Mouse (Mus musculus) liver, embryonic 14 days (tissue): ENCODE data around the gene Amd1. TPM values are rescaled to one million over a fixed set of nuclear protein-coding genes. Genes with fewer than 3 reads are reported as not detected.

ENCODE experiments used
- polyA plus RNA-seq: library from polyadenylated mRNA; depleted of rRNA; stranded (reverse); fragments of >200 nt; gene quantifications from 2 replicates; pipeline ENCODE4 v1.2.3, GENCODE M21; 2012; rRNA removed

Amd1 gene
- polyA plus RNA-seq = 46.9 and 58.2 TPM in 2 replicates

DNA sequence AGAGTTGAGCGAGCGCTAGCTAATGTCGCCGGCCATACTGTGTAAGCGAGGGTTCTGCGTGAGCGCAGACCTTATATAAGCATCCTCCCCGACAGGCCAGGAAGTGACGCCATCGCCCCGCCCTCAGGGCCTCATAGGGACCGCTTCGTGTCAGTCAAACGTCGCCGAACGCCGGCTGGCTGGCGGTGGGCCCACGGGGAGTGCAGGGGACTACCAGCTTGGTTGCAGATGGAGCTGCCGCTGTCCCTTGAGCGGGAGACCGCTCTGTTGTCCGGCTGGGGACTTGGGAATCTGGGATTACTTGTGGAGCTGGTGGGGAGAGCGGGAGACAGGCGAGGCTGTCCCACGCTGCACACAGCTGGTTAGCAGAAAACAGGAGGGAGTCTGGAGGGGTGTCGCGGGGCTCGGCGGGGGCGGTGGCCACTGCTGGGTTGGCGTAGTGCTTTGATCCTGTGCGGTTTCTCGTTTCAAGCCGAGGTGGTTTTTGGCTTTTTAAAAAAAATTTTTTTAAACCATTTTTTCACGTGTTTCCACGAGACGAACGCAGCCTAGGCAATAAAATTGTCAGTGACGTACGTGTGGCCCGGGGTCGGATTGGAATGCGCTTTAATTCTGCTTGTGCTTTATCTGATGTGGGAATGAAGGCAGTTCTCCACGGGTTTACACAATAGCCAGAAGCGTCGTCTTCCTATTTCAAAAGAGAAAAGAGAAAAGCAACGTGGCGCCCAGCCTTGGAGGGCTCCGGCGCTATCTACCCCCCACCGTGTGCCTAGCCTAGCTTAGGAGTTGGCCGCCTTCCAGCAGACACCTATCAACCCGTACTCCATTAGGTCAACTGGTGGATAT, at the start of gene Amd1:
Amd1 (minus strand) TSS at position 47 of the 846 bp plus-strand sequence.

DNA sequence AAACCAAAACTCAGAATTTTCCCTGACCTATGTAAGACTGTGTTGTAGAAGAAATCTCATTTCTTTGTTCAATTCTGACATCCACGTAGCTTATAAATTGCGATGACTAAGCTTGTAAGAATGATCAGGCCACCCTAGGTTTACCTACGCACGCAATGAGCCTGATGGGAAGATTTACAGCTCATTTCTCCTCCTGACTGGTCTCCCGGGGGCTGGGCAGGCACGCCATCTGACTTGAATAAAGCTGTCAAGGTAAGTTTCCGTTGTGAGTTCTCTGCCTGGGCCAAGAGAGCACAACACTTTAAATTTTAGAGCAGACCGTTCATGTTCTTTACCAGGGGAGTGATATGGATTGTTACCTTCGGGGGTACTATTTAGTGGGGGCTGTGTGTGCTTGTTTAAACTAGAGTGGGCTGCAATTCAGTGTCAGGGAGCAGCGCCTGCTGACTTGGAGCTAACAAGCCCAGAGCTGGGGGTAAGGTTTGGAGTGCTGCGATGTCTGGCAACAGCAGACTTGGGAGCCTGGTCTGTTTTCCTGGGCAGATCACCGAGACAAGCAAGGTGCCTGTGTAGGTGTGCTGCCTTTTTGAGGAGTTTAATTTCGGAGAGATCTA, 37.5 kb upstream of the Amd1 start, which contains the start of gene Cdk19:
Cdk19 (plus strand) TSS at position 214 of the 614 bp plus-strand sequence.

DNA sequence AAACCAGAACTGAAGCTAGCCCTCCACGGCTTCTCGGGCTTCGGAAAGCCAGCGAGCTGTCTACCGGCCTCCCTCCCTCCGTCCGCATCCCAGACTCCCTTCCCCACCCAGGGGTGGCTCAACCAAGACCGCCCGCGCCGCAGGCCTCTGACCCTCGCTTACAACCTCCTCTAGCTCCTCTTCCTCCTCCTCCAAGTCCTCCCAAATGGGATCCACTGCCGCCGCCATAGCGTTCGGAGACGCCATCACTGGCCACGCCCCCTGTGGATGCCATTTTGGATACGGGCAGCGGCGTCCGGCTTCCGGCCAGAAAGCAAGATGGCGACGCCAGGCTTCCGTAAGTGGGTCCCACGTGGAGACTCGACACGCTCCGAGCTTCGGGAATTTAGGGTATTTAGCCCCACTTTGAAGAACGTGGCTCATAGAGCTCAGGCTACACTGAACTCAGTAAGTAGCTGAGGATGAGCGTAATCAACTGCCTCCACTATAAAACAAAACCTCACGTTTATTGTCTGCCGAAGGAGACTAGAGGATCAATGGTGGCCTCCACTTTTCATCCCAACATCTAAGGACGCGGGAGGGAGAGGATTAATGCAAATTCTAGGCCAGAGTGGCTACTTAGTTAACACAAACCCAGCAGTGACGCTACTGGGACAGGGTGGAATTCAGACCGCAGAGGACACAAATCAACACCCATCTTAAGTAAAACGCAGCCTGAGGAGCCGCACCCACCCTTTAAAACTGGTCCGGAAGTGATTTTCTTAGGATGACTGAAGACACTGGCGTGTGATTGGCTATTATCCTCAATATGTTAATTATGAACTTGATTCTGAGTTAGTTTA, 44.4 kb downstream of the Amd1 start, which contains the start of gene Gtf3c6:
Gtf3c6 (minus strand) TSS at position 695 of the 842 bp plus-strand sequence.

DNA sequence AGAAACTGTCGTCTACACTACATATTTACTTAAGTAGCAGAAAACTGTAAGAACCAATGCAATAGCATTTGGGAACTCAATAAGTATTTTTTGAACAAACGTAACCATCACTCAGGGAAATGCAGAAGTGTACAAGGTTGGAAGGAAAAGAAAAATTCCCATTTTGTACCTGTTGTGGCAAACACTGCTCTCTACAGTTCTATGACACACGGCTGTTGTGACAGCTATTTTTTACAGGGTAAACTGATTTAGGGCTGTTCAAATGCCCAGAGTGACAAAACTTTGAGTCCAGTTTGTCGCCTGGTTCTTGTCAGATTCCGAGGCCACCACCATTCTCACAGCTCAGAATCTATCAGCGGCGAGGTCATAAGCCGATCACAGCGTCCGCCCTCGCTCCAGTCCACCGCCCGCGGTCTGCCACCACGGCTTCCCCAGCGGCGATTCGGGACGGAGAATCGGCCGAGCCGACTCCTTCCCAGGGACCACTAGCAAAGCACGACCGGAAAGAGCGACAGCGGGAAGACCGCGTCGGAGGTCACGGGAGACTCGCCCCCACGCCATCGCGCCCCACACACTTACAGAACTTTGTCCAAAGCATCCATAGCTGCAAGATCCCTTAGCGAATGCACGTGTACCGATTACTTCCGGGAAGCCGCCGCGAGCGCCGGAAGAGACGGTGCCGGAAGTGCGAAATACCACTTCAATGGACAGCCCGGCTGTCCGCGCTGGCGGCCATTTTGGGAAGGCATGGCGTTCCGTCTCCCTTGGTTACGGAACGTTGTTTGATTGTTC, 55.4 kb downstream of the Amd1 start, which contains the start of gene Rpf2:
Rpf2 (minus strand) TSS at position 663 of the 792 bp plus-strand sequence.

Other genes starting within 250 kb of the Amd1 start
- gene Slc16a10, start 159.9 kb downstream of the Amd1 start, polyA plus RNA-seq = 29.4 and 36.4 TPM in 2 replicates
- 18.0 and 19.5 TPM in 2 replicates for gene Rpf2, start 55.1 kb downstream of the Amd1 start, polyA plus RNA-seq
- gene Gtf3c6, start 44.1 kb downstream of the Amd1 start, polyA plus RNA-seq = 18.0 and 23.1 TPM in 2 replicates
- 3.0 and 3.6 TPM in 2 replicates for gene Cdk19, start 37.4 kb upstream of the Amd1 start, polyA plus RNA-seq